Mouse (Mus musculus): ENCODE measurements around the gene Lhpp. TPM values are rescaled to one million over a fixed set of nuclear protein-coding genes. Genes with fewer than 3 reads are reported as not detected.

The Lhpp gene
- total and polyA plus RNA-seq, 3 experiments: 23.0 to 38.6 (median 25.2) TPM

GRCm38 (mm10) chr7:132712044-132712708, 101.7 kb downstream of the Lhpp start:
- DNase-seq: peak; percentile 50

- DNase-seq: no peak
These were observed 102.5 kb downstream of the Lhpp start for GRCm38 (mm10) chr7:132712956-132713355.

- DNase-seq: peak; percentile 50
These were observed 103.2 kb downstream of the Lhpp start for GRCm38 (mm10) chr7:132713483-132714126.

- peak; percentile 56 for DNase-seq
These were observed 103.9 kb downstream of the Lhpp start for GRCm38 (mm10) chr7:132714236-132714923.

- DNase-seq: no peak
These were observed 104.8 kb downstream of the Lhpp start for GRCm38 (mm10) chr7:132715259-132715658.

- peak; percentile 65 for DNase-seq
These were observed 109.1 kb downstream of the Lhpp start for GRCm38 (mm10) chr7:132719570-132719969.

GRCm38 (mm10) chr7:132720562-132720961, 110.1 kb downstream of the Lhpp start:
- DNase-seq: no peak

- no peak for DNase-seq
These were observed 112.2 kb downstream of the Lhpp start for GRCm38 (mm10) chr7:132722401-132723370.

- DNase-seq: peak; percentile 85
These were observed 113.5 kb downstream of the Lhpp start for GRCm38 (mm10) chr7:132723906-132724305.

- DNase-seq: no peak
These were observed 114.1 kb downstream of the Lhpp start for GRCm38 (mm10) chr7:132724501-132725062.

- DNase-seq: no peak
These were observed 115.8 kb downstream of the Lhpp start for GRCm38 (mm10) chr7:132726106-132726861.

GRCm38 (mm10) chr7:132729093-132729831, 118.8 kb downstream of the Lhpp start:
- DNase-seq: no peak

GRCm38 (mm10) chr7:132730510-132730909, 120.1 kb downstream of the Lhpp start:
- no peak for DNase-seq

GRCm38 (mm10) chr7:132731558-132731957, 121.1 kb downstream of the Lhpp start:
- no peak for DNase-seq

- no peak for DNase-seq
These were observed 121.8 kb downstream of the Lhpp start for GRCm38 (mm10) chr7:132732136-132732789.

GRCm38 (mm10) chr7:132733521-132733920, 123.1 kb downstream of the Lhpp start:
- peak; percentile 78 for DNase-seq

GRCm38 (mm10) chr7:132734222-132734621, 123.8 kb downstream of the Lhpp start:
- DNase-seq: no peak

- DNase-seq: peak; percentile 66
These were observed 124.7 kb downstream of the Lhpp start for GRCm38 (mm10) chr7:132735145-132735544.

GRCm38 (mm10) chr7:132736099-132736862, 125.8 kb downstream of the Lhpp start:
- peak; percentile 82 for DNase-seq
